Mouse (Mus musculus) erythroblast, embryonic 14.5 days (primary cell): ENCODE data around the gene Tmem164.

Experiments used
- GATA1 ChIP-seq: IDR thresholded peaks from 2 replicates; pipeline ENCODE4 v1.6.1; 2012; ENCODE audit warnings: low read length, inconsistent platforms, mixed read lengths
- TAL1 ChIP-seq: IDR thresholded peaks from 3 replicates; pipeline ENCODE4 v1.6.1; 2012; ENCODE audit warnings: low read length, inconsistent platforms, mixed read lengths

- TF ChIP-seq TAL1 = no peak
- TF ChIP-seq GATA1 = no peak
Measured at GRCm38 (mm10) chrX:142836399-142836798, 155.2 kb downstream of the Tmem164 start.
